Mouse (Mus musculus) testis, postnatal 10 days (tissue): ENCODE data around the gene Gstt3.
"Not testable (repeated sequence)": the region's sequence is repeated elsewhere in the genome, so short reads cannot be mapped to it uniquely, and the experiment has no call there.

ENCODE experiments used
- DNase-seq: peaks from one replicate; pipeline ENCODE4 v3.0.0; 2021; ENCODE audit warnings: low spot score

Gene Gstt3

GRCm38 (mm10) chr10:75779206-75780174 lies 1.7 kb downstream of the Gstt3 start:
- DNase-seq, result no peak

GRCm38 (mm10) chr10:75777885-75778284 lies 3.3 kb downstream of the Gstt3 start:
- no peak for DNase-seq

GRCm38 (mm10) chr10:75776562-75776961 lies 4.7 kb downstream of the Gstt3 start:
- no peak for DNase-seq

GRCm38 (mm10) chr10:75774587-75774986 lies 6.6 kb downstream of the Gstt3 start:
- DNase-seq, result no peak

GRCm38 (mm10) chr10:75774102-75774501 lies 7.1 kb downstream of the Gstt3 start:
- DNase-seq, result no peak

- DNase-seq, result peak; percentile 91
Observed at GRCm38 (mm10) chr10:75772795-75773664, 8.2 kb downstream of the Gstt3 start, which contains the start of gene Ddt. Ddt (minus strand) TSS chr10:75773414.

GRCm38 (mm10) chr10:75767756-75768155 lies 13.5 kb downstream of the Gstt3 start:
- not testable (repeated sequence) for DNase-seq

- DNase-seq, result no peak
Observed at GRCm38 (mm10) chr10:75766856-75767255, 14.4 kb downstream of the Gstt3 start.

- DNase-seq, result peak; percentile 84
Observed at GRCm38 (mm10) chr10:75764519-75765473, 16.4 kb downstream of the Gstt3 start.

- peak; percentile 97 for DNase-seq
Observed at GRCm38 (mm10) chr10:75763682-75764518, 17.3 kb downstream of the Gstt3 start, which contains the start of gene Cabin1. Cabin1 (minus strand) TSS chr10:75764341.

- DNase-seq, result no peak
Observed at GRCm38 (mm10) chr10:75762413-75762812, 18.8 kb downstream of the Gstt3 start.

GRCm38 (mm10) chr10:75760311-75760710 lies 20.9 kb downstream of the Gstt3 start:
- DNase-seq, result no peak

- no peak for DNase-seq
Observed at GRCm38 (mm10) chr10:75756719-75757118, 24.5 kb downstream of the Gstt3 start.

GRCm38 (mm10) chr10:75744017-75744416 lies 37.2 kb downstream of the Gstt3 start:
- DNase-seq, result peak; percentile 91

- no peak for DNase-seq
Observed at GRCm38 (mm10) chr10:75743369-75743768, 37.8 kb downstream of the Gstt3 start.

- no peak for DNase-seq
Observed at GRCm38 (mm10) chr10:75740866-75741265, 40.3 kb downstream of the Gstt3 start.

GRCm38 (mm10) chr10:75725449-75725848 lies 55.8 kb downstream of the Gstt3 start:
- DNase-seq, result no peak
